Mouse (Mus musculus) natural killer cell, adult 2 months (primary cell): ENCODE data around the gene Mrpl28.
"Not testable (repeated sequence)": the region's sequence is repeated elsewhere in the genome, so short reads cannot be mapped to it uniquely, and the experiment has no call there.

ENCODE experiments used
- DNase-seq, 2 experiments: peaks; one replicate each; pipeline ENCODE4 v3.0.0; 2022; ENCODE audit warnings: low spot score in 2 of 2

Gene Mrpl28

GRCm38 (mm10) chr17:26175248-26175647, 51.9 kb downstream of the Mrpl28 start:
- DNase-seq, result not testable (repeated sequence)
